Mouse (Mus musculus) cerebellum, postnatal 25 days (tissue): Measurements from ENCODE around the gene Mat2b.
A peak's percentile ranks its signal among the peaks of the same experiment; 100 is the strongest.
"Not testable (repeated sequence)": the region's sequence is repeated elsewhere in the genome, so short reads cannot be mapped to it uniquely, and the experiment has no call there.

Source experiments
- DNase-seq, 2 experiments: peaks; one replicate each; pipeline ENCODE4 v3.0.0; 2021; ENCODE audit warnings: mixed read lengths in 2 of 2

Gene Mat2b

GRCm38 (mm10) chr11:40695103-40695502, at the start of gene Mat2b:
Mat2b (minus strand) TSS chr11:40695203.
- no peak for DNase-seq

DNA sequence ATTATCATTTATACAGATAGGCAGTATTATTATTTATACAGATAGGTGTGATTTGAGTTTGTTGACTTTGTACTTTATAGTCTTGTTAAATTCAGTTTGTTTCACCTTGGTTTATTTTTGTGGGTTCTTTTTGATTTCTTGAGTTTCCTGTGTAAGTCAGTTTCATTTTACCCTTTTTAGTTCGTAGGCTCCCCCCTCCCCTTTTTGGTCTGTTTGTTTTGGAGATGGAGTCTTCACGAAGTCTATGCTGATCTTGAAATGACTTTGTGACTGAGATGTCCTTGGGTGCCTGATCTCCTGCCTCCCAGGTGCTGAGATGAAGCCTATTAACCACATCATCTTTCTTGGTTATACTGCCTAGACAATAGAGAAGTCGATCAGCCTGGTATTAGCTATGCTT, 49.3 kb upstream of the Mat2b start:
- no peak for DNase-seq

- no peak for DNase-seq
These were observed 46.7 kb upstream of the Mat2b start for GRCm38 (mm10) chr11:40741605-40742262.

GRCm38 (mm10) chr11:40737369-40737768, 42.4 kb upstream of the Mat2b start:
- no peak for DNase-seq

DNA sequence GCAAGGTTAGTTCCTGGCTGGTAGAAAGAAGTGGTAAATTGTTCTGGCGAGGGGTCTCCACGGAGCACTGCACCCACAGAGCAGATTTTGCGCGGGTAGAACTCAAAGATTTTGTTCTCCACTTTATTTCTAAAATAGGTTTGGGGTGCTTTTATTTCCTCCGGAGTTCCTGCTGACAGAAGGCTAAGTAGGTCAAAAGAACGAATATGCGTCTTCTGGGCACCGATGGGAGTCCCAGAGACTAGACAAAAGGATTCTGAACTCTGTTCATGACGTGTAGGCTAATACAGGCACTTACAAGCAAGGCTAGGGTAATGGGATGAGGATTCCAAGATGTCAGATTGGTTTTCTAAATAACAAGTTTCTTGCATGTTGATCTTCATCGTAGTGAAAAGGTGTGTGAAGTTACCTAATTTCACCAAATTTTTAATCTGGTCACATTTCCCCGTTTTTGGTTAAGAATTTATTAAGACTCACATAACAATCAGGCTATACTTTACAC, 39.3 kb upstream of the Mat2b start:
- no peak for DNase-seq

GRCm38 (mm10) chr11:40733339-40734174, 38.6 kb upstream of the Mat2b start, which contains the start of the genes Hmmr and Nudcd2:
Hmmr (minus strand) TSS chr11:40733422.
Nudcd2 (plus strand) TSS chr11:40733667.
- peak; percentile 93 for DNase-seq

DNA sequence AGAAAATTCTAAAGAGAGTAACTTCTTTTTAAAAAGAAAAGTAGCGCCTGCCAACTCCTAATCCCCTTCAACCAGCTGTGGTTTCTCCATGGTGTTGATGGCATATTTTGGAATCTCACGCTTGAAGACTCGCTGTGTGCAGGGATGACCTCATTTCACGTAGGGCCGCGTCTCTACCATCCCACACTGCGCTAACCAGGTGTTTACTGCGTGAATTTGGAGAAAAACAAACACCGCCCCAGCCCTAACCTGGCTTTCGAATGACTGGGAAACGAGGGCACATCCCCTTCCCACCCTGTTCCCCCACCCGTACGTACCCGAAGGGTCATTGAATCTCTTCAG, 38.0 kb upstream of the Mat2b start:
- no peak for DNase-seq

DNA sequence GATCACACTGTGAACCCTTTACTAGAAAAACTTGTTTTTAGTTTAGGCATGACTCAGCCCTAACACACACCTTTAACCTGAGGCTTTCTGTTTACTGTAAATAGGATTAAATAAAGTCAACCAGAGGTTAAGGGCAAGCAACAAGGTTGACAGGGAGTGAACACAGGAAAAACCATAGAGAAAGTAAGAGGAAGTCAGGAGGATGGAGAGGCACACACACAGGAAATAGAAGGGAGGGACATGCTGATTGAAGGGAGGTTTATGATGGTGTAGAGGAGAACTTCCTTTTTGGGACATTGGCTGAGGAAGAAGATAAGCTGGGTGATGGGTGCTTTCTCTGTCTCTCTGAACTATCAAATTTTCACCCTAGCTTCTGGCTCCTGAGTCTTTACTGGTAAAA, 23.3 kb upstream of the Mat2b start:
- DNase-seq = no peak

GRCm38 (mm10) chr11:40715524-40715923, 20.5 kb upstream of the Mat2b start:
- DNase-seq = no peak

DNA sequence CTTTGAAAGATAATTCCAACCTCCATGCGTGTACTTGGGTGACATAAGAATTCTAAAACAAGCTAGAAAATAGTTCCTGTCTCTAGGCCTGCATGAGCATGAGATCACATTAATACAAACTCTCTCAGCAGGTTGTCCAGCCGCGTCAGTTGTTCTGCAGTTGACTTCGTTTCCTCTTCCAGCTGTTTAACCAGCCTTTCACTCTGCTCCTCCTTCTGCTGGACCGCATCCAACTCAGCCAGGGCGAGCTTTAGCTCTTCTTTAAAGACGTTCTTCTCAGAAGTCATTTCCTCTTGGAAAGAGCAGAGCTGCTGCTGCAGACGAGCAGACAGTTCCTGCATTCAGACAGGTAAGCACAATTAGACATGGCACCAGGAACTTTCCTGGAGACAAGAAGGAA, 18.9 kb upstream of the Mat2b start:
- peak in 1 of 2 experiments; percentile 11 for DNase-seq

DNA sequence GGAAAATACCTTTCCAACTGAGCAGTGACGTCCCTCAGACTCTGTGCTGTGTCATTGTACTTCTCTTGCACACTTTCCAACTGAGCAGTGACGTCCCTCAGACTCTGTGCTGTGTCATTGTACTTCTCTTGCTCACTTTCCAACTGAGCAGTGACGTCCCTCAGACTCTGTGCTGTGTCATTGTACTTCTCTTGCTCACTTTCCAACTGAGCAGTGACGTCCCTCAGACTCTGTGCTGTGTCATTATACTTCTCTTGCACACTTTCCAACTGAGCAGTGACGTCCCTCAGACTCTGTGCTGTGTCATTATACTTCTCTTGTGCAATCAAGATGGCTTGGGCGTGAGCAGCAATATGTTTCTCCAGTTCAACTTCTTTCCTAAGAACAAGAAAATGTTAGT, 14.9 kb upstream of the Mat2b start:
- DNase-seq = not testable (repeated sequence)

- DNase-seq = peak; percentile 84 to 86
These were observed 504 bp downstream of the Mat2b start for GRCm38 (mm10) chr11:40694311-40695087.

DNA sequence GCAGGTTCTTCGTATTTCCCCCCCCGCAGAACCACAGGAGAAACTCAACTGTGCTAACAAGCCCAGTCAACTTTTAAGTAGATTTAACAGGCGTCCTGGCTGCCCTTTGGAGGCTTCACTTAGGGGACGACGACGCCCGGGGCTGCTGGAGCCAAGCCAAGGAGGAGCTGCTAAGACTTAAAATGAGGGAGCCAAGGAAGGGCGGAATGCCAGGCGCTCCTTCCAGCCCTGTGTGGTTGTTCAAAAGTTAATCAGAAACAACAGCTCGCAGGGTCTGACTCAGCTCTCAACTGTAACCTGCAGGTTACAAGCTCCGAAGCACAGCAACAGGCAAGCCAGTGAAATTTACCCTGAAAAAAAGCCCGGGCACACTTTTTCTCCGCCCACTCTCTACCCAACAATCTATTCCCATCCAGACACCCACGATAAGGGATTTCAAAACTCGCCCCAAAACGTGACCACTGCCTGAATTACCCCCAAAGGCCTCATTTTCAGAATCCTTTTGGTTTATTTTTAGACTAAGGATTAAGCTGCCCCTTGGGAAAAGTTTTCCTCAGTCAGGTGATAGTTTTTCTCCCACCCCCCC, 1.5 kb downstream of the Mat2b start:
- peak; percentile 59 to 74 for DNase-seq

DNA sequence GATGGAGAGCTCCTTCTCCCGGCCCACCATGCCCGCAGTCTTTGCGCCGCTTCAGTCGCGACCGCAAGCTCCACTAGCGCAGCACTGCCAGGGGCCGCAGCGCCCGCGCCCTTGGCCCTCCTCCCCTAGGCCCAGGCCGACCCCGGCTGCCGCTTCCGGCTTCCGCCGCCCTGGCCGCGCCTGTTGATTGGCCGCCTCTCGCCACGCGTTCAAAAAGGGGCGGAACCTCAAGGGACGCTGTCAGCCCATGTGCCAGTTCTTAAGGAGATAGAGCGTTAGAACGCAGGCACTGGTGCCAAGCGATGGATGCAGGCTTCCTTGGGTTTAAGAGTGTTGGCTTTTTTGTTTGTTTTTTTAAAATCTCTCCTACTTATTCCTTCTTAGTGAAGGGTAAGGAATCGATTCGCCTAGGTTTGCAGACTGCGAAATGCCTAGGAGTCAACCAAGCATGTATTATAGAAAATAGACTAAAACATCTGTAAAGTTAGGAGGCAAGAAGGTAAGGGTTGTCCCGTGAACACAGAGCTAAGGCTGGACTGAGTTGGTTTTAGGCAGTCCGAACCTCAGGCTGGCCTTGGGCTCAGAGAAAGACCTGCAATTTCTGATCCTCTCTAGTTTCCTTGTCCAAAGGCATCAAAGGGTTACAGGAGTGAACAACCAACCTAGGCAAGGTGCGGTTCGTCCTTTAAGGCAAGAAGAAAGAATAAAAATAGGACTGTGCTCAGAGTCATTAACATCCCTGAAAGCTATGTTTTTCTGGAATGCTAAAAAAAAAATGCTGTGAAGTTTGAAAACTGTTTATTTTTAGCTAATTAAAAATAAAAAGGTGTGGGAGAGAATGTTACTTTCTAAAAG, 2.3 kb downstream of the Mat2b start:
- DNase-seq = peak; percentile 94 to 96

DNA sequence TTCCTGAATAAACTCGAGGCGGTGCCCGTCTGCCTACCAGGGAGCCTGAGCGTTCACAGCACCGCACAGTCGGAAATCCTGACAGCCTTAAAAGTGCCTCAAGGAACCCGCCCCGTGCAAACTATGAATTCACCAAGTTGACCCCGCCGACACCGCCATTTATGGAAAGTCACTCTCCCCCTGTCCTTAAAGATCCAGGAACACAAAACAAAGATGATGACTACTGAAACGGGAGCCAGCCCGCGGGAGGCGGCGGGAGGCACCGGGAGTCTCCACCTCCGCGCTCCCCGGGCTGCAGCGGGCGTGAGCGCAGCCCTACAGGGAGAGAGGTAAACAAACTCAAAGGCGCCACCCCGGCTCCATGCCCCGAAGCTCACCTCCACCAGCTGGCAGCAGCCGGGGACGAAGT, 2.9 kb downstream of the Mat2b start:
- DNase-seq = no peak

- DNase-seq = no peak
These were observed 4.4 kb downstream of the Mat2b start for GRCm38 (mm10) chr11:40690444-40691127.

GRCm38 (mm10) chr11:40683295-40683694, 11.7 kb downstream of the Mat2b start:
- DNase-seq = peak in 1 of 2 experiments; percentile 26

DNA sequence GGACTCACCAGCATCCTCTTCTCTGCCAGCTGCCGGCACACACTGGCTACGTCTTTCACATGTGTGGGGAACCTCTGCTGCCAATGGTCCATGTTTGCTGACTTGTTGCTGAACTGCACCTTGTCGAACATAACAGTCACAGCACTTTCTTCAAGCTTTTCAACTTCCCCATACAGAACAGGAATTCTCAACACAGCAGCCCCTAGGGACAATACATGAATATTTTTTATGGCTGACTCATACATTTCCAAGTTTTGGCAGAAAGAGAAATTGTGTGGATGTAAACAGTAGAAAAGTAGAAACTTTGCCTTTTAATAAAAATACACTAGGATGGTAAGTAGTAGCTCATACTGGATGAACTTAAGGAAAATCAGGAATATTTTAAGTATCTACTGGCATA, 12.5 kb downstream of the Mat2b start:
- no peak for DNase-seq

DNA sequence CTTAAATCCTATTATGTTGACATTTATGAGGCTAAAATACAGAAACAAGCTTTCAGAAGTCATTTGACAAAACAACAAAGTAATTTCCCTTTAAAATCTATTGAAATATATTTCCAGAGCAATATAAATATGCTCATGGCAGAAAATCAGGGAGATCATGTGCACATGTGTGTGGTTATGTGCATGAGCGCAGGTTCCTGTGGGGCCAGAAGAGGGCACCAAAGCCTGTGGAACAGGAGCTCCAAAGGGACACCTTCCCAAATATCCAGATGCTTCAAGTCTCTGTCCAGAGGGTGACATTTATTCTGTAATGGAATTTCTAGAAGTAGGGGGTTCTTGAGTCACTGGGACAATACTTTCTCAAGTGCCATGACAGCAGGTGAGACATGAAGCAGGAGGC, 17.8 kb downstream of the Mat2b start:
- DNase-seq = no peak

DNA sequence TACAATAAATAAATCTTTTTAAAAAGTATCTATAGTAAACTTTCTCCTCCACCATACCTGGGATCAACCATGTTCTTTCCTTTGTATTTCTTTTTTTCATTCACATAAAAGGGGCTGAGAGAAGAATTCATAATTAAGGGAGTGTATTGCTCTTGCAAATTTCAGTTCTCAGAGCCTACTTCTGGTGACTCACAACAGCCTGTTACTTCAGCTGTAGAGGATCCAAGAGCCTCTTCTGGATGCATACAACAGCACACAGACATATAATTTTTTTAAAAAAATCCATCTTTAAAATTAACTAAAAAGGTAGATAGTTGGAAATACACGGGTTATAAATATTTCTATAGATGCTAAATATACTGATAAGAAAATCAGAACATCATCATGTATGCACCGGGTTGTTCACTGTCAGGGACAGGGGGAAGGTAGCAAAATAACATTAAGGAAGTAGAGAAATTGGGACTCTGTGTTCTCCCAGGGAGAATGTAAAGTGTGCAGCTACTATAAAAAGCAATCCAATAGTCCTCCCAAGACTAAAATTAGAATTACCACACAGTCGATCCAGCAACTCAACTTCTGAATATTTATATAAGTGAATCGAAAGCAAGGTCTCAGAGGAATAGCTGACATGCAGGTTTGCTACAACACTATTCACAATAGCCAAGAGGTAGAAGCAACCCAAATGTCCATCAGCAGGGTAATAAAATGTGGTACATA, 19.8 kb downstream of the Mat2b start:
- no peak for DNase-seq
